ENCODE assay signal across 18 mouse cellular contexts in genomic region chr1:136363035-136363434, GRCm38 (mm10). TPM values are rescaled to one million over a fixed set of nuclear protein-coding genes. Genes with fewer than 3 reads are reported as not detected.
A peak's percentile ranks its signal among the peaks of the same experiment; 100 is the strongest.
DNase-seq lines count a peak whose midpoint lies in the region; ATAC-seq lines count a peak whose summit lies in the region.
"Had no signal": no experiment of that assay in that cellular context is flagged by ENCODE, and none has a peak within 500 bp of the region (broad histone marks: within the 10 kb centered on the region; RNA-seq: fewer than 3 reads in every experiment).

No protein-coding gene starts in this region.

- ATAC-seq in midbrain, embryonic 11.5 days (ENCODE audit: low FRiP score): peak; percentile 59; the same call in 1 of the 2 replicates
- no peak for ATAC-seq in midbrain, embryonic 16.5 days
- ATAC-seq in forebrain, embryonic 13.5 days: 0 out of 2 replicates have a peak, but pooled peaks have one; percentile 69
- no peak for ATAC-seq in limb, embryonic 13.5 days (ENCODE audit: low FRiP score, low read depth)
- ATAC-seq: CD4-positive, CD25-positive, alpha-beta regulatory T cell, adult 4 months; Patski had no signal

- WGBS in midbrain, embryonic 11.5 days: 61% methylated on average over 6 of the region's 6 CpGs
- 51% methylated on average over 6 of the region's 6 CpGs for WGBS in midbrain, embryonic 16.5 days
- WGBS in forebrain, embryonic 13.5 days: 37% methylated on average over 6 of the region's 6 CpGs
- 49% methylated on average over 6 of the region's 6 CpGs for WGBS in limb, embryonic 13.5 days

- H3K4me1 ChIP-seq in midbrain, embryonic 11.5 days (ENCODE audit: control insufficient read depth, insufficient read depth, low read length): peaks cover 8% of the 10 kb centered on the region; the same call in 1 of the 2 replicates
- no peaks in the 10 kb centered on the region for H3K4me1 ChIP-seq in midbrain, embryonic 16.5 days (ENCODE audit: control insufficient read depth, insufficient read depth, low read length)
- H3K4me1 ChIP-seq in forebrain, embryonic 13.5 days: peaks cover 20% of the 10 kb centered on the region
- peaks cover 24% of the 10 kb centered on the region for H3K4me1 ChIP-seq in limb, embryonic 13.5 days

- H3K27ac ChIP-seq in midbrain, embryonic 11.5 days (ENCODE audit: low read depth, low read length): peak overlapping the region; percentile 32
- H3K27ac ChIP-seq in midbrain, embryonic 16.5 days (ENCODE audit: low read length): no peak overlapping the region
- H3K27ac ChIP-seq in forebrain, embryonic 13.5 days: 0 out of 2 replicates have a peak overlapping the region, but pooled peaks have one; percentile 37
- peak overlapping the region; percentile 49 for H3K27ac ChIP-seq in limb, embryonic 13.5 days
- H3K27ac ChIP-seq: embryonic facial prominence, embryonic 13.5 days; kidney, postnatal 0 days had no signal

- no peak overlapping the region for H3K4me2 ChIP-seq in midbrain, embryonic 11.5 days
- H3K4me2 ChIP-seq in midbrain, embryonic 16.5 days (ENCODE audit: low read length): no peak overlapping the region
- peak overlapping the region; percentile 22; the same call in 1 of the 2 replicates for H3K4me2 ChIP-seq in forebrain, embryonic 13.5 days
- H3K4me2 ChIP-seq in limb, embryonic 13.5 days (replicated peaks): peak overlapping the region; percentile 27
- H3K4me2 ChIP-seq: embryonic facial prominence, embryonic 13.5 days; heart, embryonic 11.5 days had no signal

- peak; percentile 27 for DNase-seq in heart, adult 11 months
- DNase-seq in heart, postnatal 36 days: no peak
- DNase-seq in midbrain, embryonic 11.5 days (ENCODE audit: low spot score, missing footprints): no peak
- no peak for DNase-seq in lung, adult 18-20 months
- DNase-seq in ovary, postnatal 36 days (ENCODE audit: low spot score): no peak
- DNase-seq: adrenal gland, adult 8-10 months; cerebellum, adult 9-11 months; heart, postnatal 10 days; liver; lung, postnatal 10 days had no signal

- H3K9ac ChIP-seq in midbrain, embryonic 11.5 days (ENCODE audit: low read length): no peak overlapping the region
- H3K9ac ChIP-seq in midbrain, embryonic 16.5 days (ENCODE audit: low read depth, low read length): no peak overlapping the region
- no peak overlapping the region for H3K9ac ChIP-seq in forebrain, embryonic 13.5 days
- H3K9ac ChIP-seq in limb, embryonic 13.5 days: no peak overlapping the region
- H3K9ac ChIP-seq: embryonic facial prominence, embryonic 13.5 days had no signal

- H3K27me3 ChIP-seq in midbrain, embryonic 11.5 days (ENCODE audit: control insufficient read depth, insufficient read depth, low read length): no peaks in the 10 kb centered on the region
- H3K27me3 ChIP-seq in midbrain, embryonic 16.5 days (ENCODE audit: control insufficient read depth, insufficient read depth, low read depth, low read length): no peaks in the 10 kb centered on the region
- no peaks in the 10 kb centered on the region for H3K27me3 ChIP-seq in forebrain, embryonic 13.5 days
- no peaks in the 10 kb centered on the region for H3K27me3 ChIP-seq in limb, embryonic 13.5 days
- H3K27me3 ChIP-seq: embryonic facial prominence, embryonic 13.5 days; Patski had no signal

- intact Hi-C loops in heart, postnatal 36 days (cut with DNase I): no loop called here

- no peak overlapping the region for H3K4me3 ChIP-seq in midbrain, embryonic 11.5 days (ENCODE audit: low read depth, low read length)
- no peak overlapping the region for H3K4me3 ChIP-seq in midbrain, embryonic 16.5 days (ENCODE audit: low read depth, low read length)
- H3K4me3 ChIP-seq in forebrain, embryonic 13.5 days: no peak overlapping the region
- no peak overlapping the region for H3K4me3 ChIP-seq in limb, embryonic 13.5 days
- H3K4me3 ChIP-seq: embryonic facial prominence, embryonic 13.5 days had no signal

- no peaks in the 10 kb centered on the region for H3K36me3 ChIP-seq in midbrain, embryonic 11.5 days (ENCODE audit: control insufficient read depth, insufficient read depth, low read length)
- H3K36me3 ChIP-seq in midbrain, embryonic 16.5 days (ENCODE audit: control insufficient read depth, insufficient read depth, low read length): no peaks in the 10 kb centered on the region
- no peaks in the 10 kb centered on the region for H3K36me3 ChIP-seq in forebrain, embryonic 13.5 days (ENCODE audit: poor library complexity, severe bottlenecking)
- no peaks in the 10 kb centered on the region for H3K36me3 ChIP-seq in limb, embryonic 13.5 days
- H3K36me3 ChIP-seq: embryonic facial prominence, embryonic 13.5 days had no signal

- H3K9me3 ChIP-seq in midbrain, embryonic 11.5 days (ENCODE audit: control insufficient read depth, low read length): no peaks in the 10 kb centered on the region
- H3K9me3 ChIP-seq in midbrain, embryonic 16.5 days (replicated peaks; ENCODE audit: control insufficient read depth, low read length, poor library complexity, severe bottlenecking): no peaks in the 10 kb centered on the region
- H3K9me3 ChIP-seq in forebrain, embryonic 13.5 days (replicated peaks): no peaks in the 10 kb centered on the region
- no peaks in the 10 kb centered on the region for H3K9me3 ChIP-seq in limb, embryonic 13.5 days
- H3K9me3 ChIP-seq: embryonic facial prominence, embryonic 13.5 days had no signal

RNA-seq across cellular contexts. Expression of gene Camsap2, which starts 17.1 kb away (rescaled TPM):
- total RNA-seq in heart, postnatal 36 days (2021): 10 to 100 TPM; 23.7 to 24.5 TPM
- polyA plus RNA-seq in midbrain, embryonic 11.5 days (2014; fragmentation: Nextera tagmentation; extraction: Ambion mirVana): 32.7 and 35.3 TPM in 2 replicates
- polyA plus RNA-seq in midbrain, embryonic 16.5 days (2015; fragmentation: Nextera tagmentation; extraction: Ambion mirVana): 27.2 and 32.3 TPM in 2 replicates
- polyA plus RNA-seq in forebrain, embryonic 13.5 days (2015; fragmentation: Nextera tagmentation; extraction: Ambion mirVana): 22.1 and 23.3 TPM in 2 replicates
- polyA plus RNA-seq in limb, embryonic 13.5 days (2015; fragmentation: Nextera tagmentation; extraction: Ambion mirVana): 9.9 and 10.1 TPM in 2 replicates

RNA-seq across cellular contexts. Expression of gene Ddx59, which starts 52.0 kb away (rescaled TPM):
- 10 to 100 TPM; 11.9 to 14.2 TPM for total RNA-seq in heart, postnatal 36 days (2021)
- polyA plus RNA-seq in midbrain, embryonic 11.5 days (2014; fragmentation: Nextera tagmentation; extraction: Ambion mirVana): 20.3 and 20.5 TPM in 2 replicates
- 14.5 and 16.0 TPM in 2 replicates for polyA plus RNA-seq in midbrain, embryonic 16.5 days (2015; fragmentation: Nextera tagmentation; extraction: Ambion mirVana)
- 18.2 and 20.7 TPM in 2 replicates for polyA plus RNA-seq in forebrain, embryonic 13.5 days (2015; fragmentation: Nextera tagmentation; extraction: Ambion mirVana)
- 20.1 and 20.2 TPM in 2 replicates for polyA plus RNA-seq in limb, embryonic 13.5 days (2015; fragmentation: Nextera tagmentation; extraction: Ambion mirVana)

Comparison
In these comparisons a context has a peak if more than half of its experiments do, and no peak if none do; other contexts are left out.
1. ATAC-seq: peak in midbrain, embryonic 11.5 days (single experiment) and forebrain, embryonic 13.5 days (single experiment); none in midbrain, embryonic 16.5 days (single experiment) and limb, embryonic 13.5 days (single experiment).
2. H3K4me2 ChIP-seq: peak in forebrain, embryonic 13.5 days (single experiment) and limb, embryonic 13.5 days (single experiment); none in midbrain, embryonic 11.5 days (single experiment) and midbrain, embryonic 16.5 days (single experiment).